Mouse (Mus musculus): Measurements from ENCODE around the gene Ckm. TPM values are rescaled to one million over a fixed set of nuclear protein-coding genes. Genes with fewer than 3 reads are reported as not detected.

Gene Ckm
- polyA plus RNA-seq, 1 experiment from 2014 or later: 284 TPM

DNA sequence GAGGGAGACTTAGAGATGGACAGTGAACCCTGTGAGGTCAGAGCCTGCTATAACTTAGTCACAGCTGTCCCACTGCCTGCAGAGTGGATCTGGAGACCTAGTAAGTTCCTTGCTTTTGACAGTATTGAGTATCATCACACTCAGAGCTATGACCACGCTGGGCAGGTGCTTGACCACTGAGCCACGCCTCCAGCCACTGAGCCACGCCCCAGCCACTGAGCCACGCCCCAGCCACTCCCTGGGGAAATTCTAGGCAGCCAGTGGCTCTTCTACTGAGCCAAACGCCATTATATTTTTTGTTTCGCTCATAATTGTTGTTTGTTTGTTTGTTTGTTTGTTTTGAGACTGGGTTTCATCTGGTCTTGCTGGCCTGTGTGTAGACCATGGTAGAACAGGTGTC lies 63.1 kb downstream of the Ckm start:
- no peak overlapping the region for H3K4me3 ChIP-seq
- H3K27ac ChIP-seq (replicated peaks): no peak overlapping the region
- H3K9me3 ChIP-seq: no peaks in the 10 kb centered on the region
- no peak overlapping the region for H3K4me2 ChIP-seq
- peaks cover 76% of the 10 kb centered on the region for H3K27me3 ChIP-seq (replicated peaks)
- H3K36me3 ChIP-seq: no peaks in the 10 kb centered on the region
- no peak overlapping the region for H3K9ac ChIP-seq
- peaks cover 34% of the 10 kb centered on the region for H3K4me1 ChIP-seq
- no peak for ATAC-seq (ENCODE audit: extremely low read depth, insufficient number of reproducible peaks, low FRiP score, low TSS enrichment)
- 43% methylated on average over 6 of the region's 6 CpGs for WGBS

DNA sequence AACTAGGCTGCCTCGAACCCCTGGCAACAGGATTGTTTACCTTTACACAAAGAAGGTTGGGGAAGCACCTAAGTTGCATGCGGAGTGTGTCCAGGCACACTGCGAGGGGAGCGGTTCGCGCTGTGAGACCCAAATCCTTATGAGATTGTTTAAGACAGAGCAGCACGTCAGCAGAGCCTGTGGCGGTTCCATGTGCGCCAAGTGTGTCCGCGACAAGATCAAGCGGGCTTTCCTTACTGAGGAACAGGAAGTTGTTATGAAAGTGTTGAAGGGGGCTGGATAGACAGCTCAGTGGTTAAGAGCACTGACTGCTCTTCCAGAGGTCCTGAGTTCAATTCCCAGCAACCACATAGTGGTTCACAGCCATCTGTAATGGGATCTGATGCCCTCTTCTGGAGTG lies 63.7 kb downstream of the Ckm start:
- no peaks in the 10 kb centered on the region for H3K9me3 ChIP-seq
- no peak overlapping the region for H3K4me2 ChIP-seq
- H3K27me3 ChIP-seq (replicated peaks): peaks cover 83% of the 10 kb centered on the region
- no peak overlapping the region for H3K9ac ChIP-seq
- no peak for ATAC-seq (ENCODE audit: extremely low read depth, insufficient number of reproducible peaks, low FRiP score, low TSS enrichment)
- H3K4me1 ChIP-seq: peaks cover 30% of the 10 kb centered on the region
- WGBS: 70% methylated on average over 12 of the region's 12 CpGs
- no peak overlapping the region for H3K4me3 ChIP-seq
- H3K27ac ChIP-seq (replicated peaks): no peak overlapping the region
- no peaks in the 10 kb centered on the region for H3K36me3 ChIP-seq

DNA sequence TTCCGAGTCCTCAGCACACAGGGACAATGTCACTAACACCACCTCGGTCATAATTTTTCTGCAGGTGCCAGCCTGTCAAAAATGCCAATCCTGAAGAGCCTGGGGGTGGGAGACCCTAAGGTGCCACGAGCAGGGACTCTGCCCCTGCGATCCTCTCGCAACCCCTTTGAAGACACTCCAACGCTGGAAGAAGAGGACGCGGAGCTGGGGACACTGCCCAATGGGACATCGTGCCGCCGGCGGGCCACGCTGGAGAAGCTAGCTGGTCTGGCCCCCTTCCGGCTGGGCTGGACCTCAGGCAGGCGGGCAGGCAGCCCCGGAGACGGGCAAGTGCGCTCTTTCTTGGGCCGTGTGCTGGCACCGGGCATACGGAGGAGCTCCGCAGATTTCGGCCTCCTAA lies 64.8 kb downstream of the Ckm start:
- H3K27me3 ChIP-seq (replicated peaks): peaks cover 94% of the 10 kb centered on the region
- peak overlapping the region; percentile 12; the same call in 1 of the 2 replicates for H3K4me3 ChIP-seq
- no peak overlapping the region for H3K9ac ChIP-seq
- no peaks in the 10 kb centered on the region for H3K9me3 ChIP-seq
- H3K36me3 ChIP-seq: no peaks in the 10 kb centered on the region
- no peak overlapping the region for H3K27ac ChIP-seq (replicated peaks)
- H3K4me1 ChIP-seq: peaks cover 31% of the 10 kb centered on the region
- 30% methylated on average over 23 of the region's 23 CpGs for WGBS
- ATAC-seq (ENCODE audit: extremely low read depth, insufficient number of reproducible peaks, low FRiP score, low TSS enrichment): no peak
- H3K4me2 ChIP-seq: 0 out of 2 replicates have a peak overlapping the region, but pooled peaks have one; percentile 20

DNA sequence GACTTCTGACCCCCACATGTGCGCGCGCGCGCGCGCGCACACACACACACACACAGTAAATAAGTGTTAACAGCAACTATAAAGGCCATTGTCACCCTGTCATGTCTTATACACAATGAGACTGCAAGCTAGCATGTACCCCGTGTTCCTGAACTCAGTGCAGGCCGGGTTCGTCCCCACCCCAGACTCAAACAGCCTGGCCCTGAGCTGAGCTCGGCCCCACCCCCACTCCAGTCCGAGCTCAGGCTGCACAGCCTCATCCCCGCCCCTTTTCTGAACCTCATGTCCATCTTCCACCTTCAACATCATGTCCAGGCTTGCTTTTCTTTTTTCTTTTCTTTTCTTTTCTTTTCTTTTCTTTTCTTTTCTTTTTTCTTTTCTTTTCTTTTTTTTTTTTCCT lies 65.7 kb downstream of the Ckm start:
- H3K36me3 ChIP-seq: no peaks in the 10 kb centered on the region
- no peak overlapping the region for H3K4me2 ChIP-seq
- H3K9me3 ChIP-seq: no peaks in the 10 kb centered on the region
- no peak overlapping the region for H3K4me3 ChIP-seq
- WGBS: 19% methylated on average over 14 of the region's 14 CpGs
- peaks cover 97% of the 10 kb centered on the region for H3K27me3 ChIP-seq (replicated peaks)
- peaks cover 23% of the 10 kb centered on the region for H3K4me1 ChIP-seq
- no peak overlapping the region for H3K9ac ChIP-seq
- H3K27ac ChIP-seq (replicated peaks): no peak overlapping the region
- ATAC-seq (ENCODE audit: extremely low read depth, insufficient number of reproducible peaks, low FRiP score, low TSS enrichment): no peak

DNA sequence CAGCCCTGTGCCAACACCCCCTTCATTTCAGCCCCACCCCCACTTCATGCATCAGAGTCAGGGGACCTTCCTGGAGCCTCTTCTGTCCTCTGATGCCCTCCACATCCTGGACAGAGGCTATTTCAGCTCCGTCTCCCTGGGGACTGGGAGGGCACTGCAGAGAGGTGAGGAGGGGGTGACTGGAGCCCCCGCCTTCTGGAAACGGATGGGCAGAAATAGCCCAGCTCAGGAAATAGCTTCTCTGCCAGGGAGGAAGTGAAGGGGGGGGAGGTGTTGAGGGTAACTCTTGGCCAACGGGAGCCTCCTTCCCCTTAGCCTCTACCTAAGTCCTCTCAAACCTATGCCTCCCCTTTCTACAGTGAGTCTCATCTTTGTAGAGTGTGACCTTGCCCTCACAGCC lies 67.8 kb downstream of the Ckm start:
- 25% methylated on average over 4 of the region's 4 CpGs for WGBS
- Histone ChIP-seq H3K27ac (replicated peaks) (no peak overlapping the region), H3K27me3 (replicated peaks) (peaks cover 97% of the 10 kb centered on the region), H3K9ac (no peak overlapping the region), H3K4me1 (peaks cover 21% of the 10 kb centered on the region), H3K36me3 (no peaks in the 10 kb centered on the region), H3K9me3 (no peaks in the 10 kb centered on the region), H3K4me2 (no peak overlapping the region), H3K4me3 (no peak overlapping the region)
- no peak for ATAC-seq (ENCODE audit: extremely low read depth, insufficient number of reproducible peaks, low FRiP score, low TSS enrichment)

MicroRNAs within 50 kb of the gene (microRNA counts, 519-probe panel; counts per million panel counts)
- microRNA mmu-miR-343: 209 counts per million, percentile 61 among the panel's probes with 10 or more counts

Small RNA genes within 50 kb of the gene (microRNA-seq; reads per million reads assigned to microRNA genes)
- gene Mir343: not detected

Other genes with a start within 250 kb of the Ckm start
- 9.9 and 14.6 TPM in 2 replicates for gene Gipr, start 238.6 kb upstream of the Ckm start, polyA plus RNA-seq (2015; fragmentation: Nextera tagmentation; extraction: Ambion mirVana)
- 15.8 and 20.6 TPM in 2 replicates for gene Eml2, start 228.4 kb upstream of the Ckm start, polyA plus RNA-seq (2015; fragmentation: Nextera tagmentation; extraction: Ambion mirVana)
- 1.7 and 1.8 TPM in 2 replicates for gene Gpr4, start 192.2 kb upstream of the Ckm start, polyA plus RNA-seq (2015; fragmentation: Nextera tagmentation; extraction: Ambion mirVana)
- gene Opa3, start 176.4 kb upstream of the Ckm start, polyA plus RNA-seq (2015; fragmentation: Nextera tagmentation; extraction: Ambion mirVana): 35.2 and 38.4 TPM in 2 replicates
- 81.2 and 81.7 TPM in 2 replicates for gene Vasp, start 133.0 kb upstream of the Ckm start, polyA plus RNA-seq (2015; fragmentation: Nextera tagmentation; extraction: Ambion mirVana)
- gene Ppm1n, start 124.7 kb upstream of the Ckm start, polyA plus RNA-seq (2015; fragmentation: Nextera tagmentation; extraction: Ambion mirVana): not detected in 2 replicates
- gene Rtn2, start 122.2 kb upstream of the Ckm start, polyA plus RNA-seq (2015; fragmentation: Nextera tagmentation; extraction: Ambion mirVana): 26.1 and 29.3 TPM in 2 replicates
- gene Fosb, start 94.7 kb upstream of the Ckm start, polyA plus RNA-seq (2015; fragmentation: Nextera tagmentation; extraction: Ambion mirVana): 0.14 and 0.16 TPM in 2 replicates
- gene Ercc1, start 60.0 kb upstream of the Ckm start, polyA plus RNA-seq (2015; fragmentation: Nextera tagmentation; extraction: Ambion mirVana): 62.6 and 62.7 TPM in 2 replicates
- gene Cd3eap, start 45.3 kb upstream of the Ckm start, polyA plus RNA-seq (2015; fragmentation: Nextera tagmentation; extraction: Ambion mirVana): 17.4 and 19.8 TPM in 2 replicates
- 12.8 and 13.0 TPM in 2 replicates for gene Ppp1r13l, start 45.0 kb upstream of the Ckm start, polyA plus RNA-seq (2015; fragmentation: Nextera tagmentation; extraction: Ambion mirVana)
- gene Ercc2, start 22.8 kb upstream of the Ckm start, polyA plus RNA-seq (2015; fragmentation: Nextera tagmentation; extraction: Ambion mirVana): 11.8 and 12.2 TPM in 2 replicates
- gene Klc3, start 672 bp upstream of the Ckm start, polyA plus RNA-seq (2015; fragmentation: Nextera tagmentation; extraction: Ambion mirVana): 4.8 and 5.5 TPM in 2 replicates
- 6.5 and 7.5 TPM in 2 replicates for gene Mark4, start 54.0 kb downstream of the Ckm start, polyA plus RNA-seq (2015; fragmentation: Nextera tagmentation; extraction: Ambion mirVana)
- 1.1 and 1.2 TPM in 2 replicates for gene Exoc3l2, start 58.6 kb downstream of the Ckm start, polyA plus RNA-seq (2015; fragmentation: Nextera tagmentation; extraction: Ambion mirVana)
- gene Bloc1s3, start 103.6 kb downstream of the Ckm start, polyA plus RNA-seq (2015; fragmentation: Nextera tagmentation; extraction: Ambion mirVana): 1.5 TPM in 2 replicates
- 71.4 and 77.4 TPM in 2 replicates for gene Trappc6a, start 103.6 kb downstream of the Ckm start, polyA plus RNA-seq (2015; fragmentation: Nextera tagmentation; extraction: Ambion mirVana)
- gene Nkpd1, start 113.1 kb downstream of the Ckm start, polyA plus RNA-seq (2015; fragmentation: Nextera tagmentation; extraction: Ambion mirVana): 0.06 TPM in 1 of 2 replicates, not detected in the other
- gene Ppp1r37, start 158.3 kb downstream of the Ckm start, polyA plus RNA-seq (2015; fragmentation: Nextera tagmentation; extraction: Ambion mirVana): 15.0 and 17.2 TPM in 2 replicates
- gene Zfp296, start 172.5 kb downstream of the Ckm start, polyA plus RNA-seq (2015; fragmentation: Nextera tagmentation; extraction: Ambion mirVana): 0.12 and 0.32 TPM in 2 replicates
- 114 and 134 TPM in 2 replicates for gene Gemin7, start 172.8 kb downstream of the Ckm start, polyA plus RNA-seq (2015; fragmentation: Nextera tagmentation; extraction: Ambion mirVana)
- 30.8 and 31.8 TPM in 2 replicates for gene Clasrp, start 199.7 kb downstream of the Ckm start, polyA plus RNA-seq (2015; fragmentation: Nextera tagmentation; extraction: Ambion mirVana)
- gene Relb, start 224.7 kb downstream of the Ckm start, polyA plus RNA-seq (2015; fragmentation: Nextera tagmentation; extraction: Ambion mirVana): 5.6 and 6.2 TPM in 2 replicates